Mouse (Mus musculus): ENCODE data around the gene Trp53i11. TPM values are rescaled to one million over a fixed set of nuclear protein-coding genes. Genes with fewer than 3 reads are reported as not detected.

Gene Trp53i11
- total and polyA plus RNA-seq, 3 experiments: 0.36 to 32.1 (median 0.73) TPM

GRCm38 (mm10) chr2:93193806-93194205 is 6.5 kb downstream of the Trp53i11 start:
- Histone ChIP-seq H3K4me2 (ENCODE audit: insufficient read depth, low read depth, poor library complexity, severe bottlenecking) (no peak overlapping the region), H3K4me1 (ENCODE audit: control insufficient read depth in 1 of 2, insufficient read depth in 2 of 2) (peaks cover 52 to 57% of the 10 kb centered on the region in 2 experiments), H3K27ac (ENCODE audit: insufficient read depth, low read depth) (no peak overlapping the region), H3K79me2 (replicated peaks; ENCODE audit: control insufficient read depth, extremely low read depth, insufficient read depth, poor library complexity, severe bottlenecking) (no peaks in the 10 kb centered on the region), H3K9me3 (replicated peaks; ENCODE audit: low read length) (no peaks in the 10 kb centered on the region), H3K4me3 (replicated peaks in 1 of 3; ENCODE audit: low read depth in 2 of 3, low read length in 2 of 3, poor library complexity in 1 of 3) (no peak overlapping the region), H3K36me3 (replicated peaks in 1 of 2; ENCODE audit: control insufficient read depth in 1 of 2, insufficient read depth in 1 of 2, low read length in 1 of 2) (no peaks in the 10 kb centered on the region), H3K27me3 (replicated peaks) (peaks cover 92% of the 10 kb centered on the region), H3K9ac (ENCODE audit: insufficient read depth, low read depth) (no peak overlapping the region)
- DNase-seq (ENCODE audit: extremely low read depth): no peak
- in situ Hi-C loops (cut with MboI; ENCODE audit: low pct_ligation_motif_present, low pct_unique_long_range_greater_than_20kb, low sequenced_read_pairs) (loop anchor here (5.0 kb wide), 1 partner anchor 67 kb away; no protein-coding TSS in a partner anchor), dilution Hi-C loops (cut with MboI; ENCODE audit: extremely low pct_ligation_motif_present, extremely low pct_unique_long_range_greater_than_20kb, low sequenced_read_pairs) (no loop called here)
- TF ChIP-seq E2F4 (IDR thresholded peaks at IDR 0.05; ENCODE audit: insufficient replicate concordance, low read depth, low read length): no peak
- no peak for TF ChIP-seq PAX5 (IDR thresholded peaks at IDR 0.05; ENCODE audit: low read length)
- TF ChIP-seq JUND (conservative IDR thresholded peaks at IDR 0.05; ENCODE audit: low read depth, low read length): no peak
- no peak for TF ChIP-seq CHD1 (IDR thresholded peaks at IDR 0.05; ENCODE audit: low read depth, low read length)
- TF ChIP-seq BHLHE40 (IDR thresholded peaks at IDR 0.05; ENCODE audit: low read depth, low read length): no peak
- TF ChIP-seq KAT2A (IDR thresholded peaks at IDR 0.05; ENCODE audit: insufficient replicate concordance, low read length): no peak
- TF ChIP-seq ELF1 (IDR thresholded peaks at IDR 0.05; ENCODE audit: low read depth, low read length): no peak
- TF ChIP-seq MXI1 (IDR thresholded peaks at IDR 0.05; ENCODE audit: low read depth, low read length): no peak
- no peak for TF ChIP-seq IRF4 (IDR thresholded peaks at IDR 0.05; ENCODE audit: low read depth, low read length)
- no peak for TF ChIP-seq NRF1 (IDR thresholded peaks at IDR 0.05; ENCODE audit: low read depth, low read length)
- TF ChIP-seq MAX (IDR thresholded peaks at IDR 0.05; ENCODE audit: low read length): no peak
- no peak for TF ChIP-seq POLR2AphosphoS2 (IDR thresholded peaks at IDR 0.05; ENCODE audit: low read depth, low read length)
- no peak for TF ChIP-seq EP300 (IDR thresholded peaks at IDR 0.05; ENCODE audit: low read length)
- no peak for TF ChIP-seq ETS1 (conservative IDR thresholded peaks at IDR 0.05; ENCODE audit: low read depth, low read length)
- no peak for TF ChIP-seq RCOR1 (conservative IDR thresholded peaks at IDR 0.05; ENCODE audit: low read depth, low read length)
- no peak for TF ChIP-seq ZNF384 (IDR thresholded peaks at IDR 0.05; ENCODE audit: low read depth, low read length)
- TF ChIP-seq MEF2A (IDR thresholded peaks at IDR 0.05; ENCODE audit: borderline replicate concordance, low read depth, low read length): no peak
- no peak for TF ChIP-seq GABPA (IDR thresholded peaks at IDR 0.05; ENCODE audit: insufficient replicate concordance, low read depth, low read length)
- TF ChIP-seq MAZ (IDR thresholded peaks at IDR 0.05; ENCODE audit: low read depth, low read length): no peak

DNA sequence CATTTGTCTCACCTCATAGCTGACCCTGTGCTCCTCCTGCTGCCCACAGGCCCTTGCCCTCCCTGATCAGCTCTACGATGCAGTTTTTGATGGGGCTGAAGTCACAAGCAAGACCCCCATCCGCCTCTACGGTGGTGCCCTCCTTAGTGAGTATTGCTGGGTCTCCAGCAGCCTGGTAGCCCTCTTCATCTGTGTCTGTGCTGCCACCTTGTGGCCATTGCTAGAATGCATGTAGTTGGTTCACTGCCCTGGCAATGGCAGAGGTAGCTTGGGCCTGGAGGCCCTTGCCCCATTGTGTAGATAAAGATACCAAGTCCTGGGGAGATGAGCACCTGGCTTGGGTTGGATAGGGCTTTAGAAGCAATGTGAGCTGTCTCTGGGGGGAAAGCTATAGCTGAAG is 11.5 kb downstream of the Trp53i11 start:
- dilution Hi-C loops (cut with MboI; ENCODE audit: extremely low pct_ligation_motif_present, extremely low pct_unique_long_range_greater_than_20kb, low sequenced_read_pairs): no loop called here
- H3K4me1 ChIP-seq (ENCODE audit: control insufficient read depth in 1 of 2, insufficient read depth in 2 of 2): peaks cover 21 to 38% of the 10 kb centered on the region in 2 experiments
- TF ChIP-seq IRF4 (IDR thresholded peaks at IDR 0.05; ENCODE audit: low read depth, low read length) (0 out of 2 replicates have a peak, but pooled peaks have one; percentile 4), CTCF (conservative IDR thresholded peaks at IDR 0.05 in 1 of 2, IDR thresholded peaks at IDR 0.05 in 1 of 2; ENCODE audit: low read depth in 2 of 2, low read length in 2 of 2) (peak; percentile 65 to 90), TBP (conservative IDR thresholded peaks at IDR 0.05; ENCODE audit: low read depth, low read length) (no peak), ZC3H11A (IDR thresholded peaks at IDR 0.05; ENCODE audit: low read depth, low read length) (peak; percentile 48; the same call in 1 of the 2 replicates), MEF2A (IDR thresholded peaks at IDR 0.05; ENCODE audit: borderline replicate concordance, low read depth, low read length) (no peak), RAD21 (IDR thresholded peaks at IDR 0.05; ENCODE audit: low read depth, low read length) (peak; percentile 89), SMC3 (IDR thresholded peaks at IDR 0.05; ENCODE audit: low read depth, low read length) (peak; percentile 89), PAX5 (IDR thresholded peaks at IDR 0.05; ENCODE audit: low read length) (no peak)

More for the DNA sequence above, 11.5 kb downstream of the Trp53i11 start:
- Histone ChIP-seq H3K4me2 (ENCODE audit: insufficient read depth, low read depth, poor library complexity, severe bottlenecking) (no peak overlapping the region), H3K9ac (ENCODE audit: insufficient read depth, low read depth) (no peak overlapping the region), H3K79me2 (replicated peaks; ENCODE audit: control insufficient read depth, extremely low read depth, insufficient read depth, poor library complexity, severe bottlenecking) (no peaks in the 10 kb centered on the region), H3K27me3 (replicated peaks) (peaks cover 80% of the 10 kb centered on the region), H3K27ac (ENCODE audit: insufficient read depth, low read depth) (peak overlapping the region; percentile 65; the same call in 1 of the 2 replicates), H3K36me3 (replicated peaks in 1 of 2; ENCODE audit: control insufficient read depth in 1 of 2, insufficient read depth in 1 of 2, low read length in 1 of 2) (peaks cover 0 to 4% of the 10 kb centered on the region in 2 experiments), H3K4me3 (replicated peaks in 1 of 3; ENCODE audit: low read depth in 2 of 3, low read length in 2 of 3, poor library complexity in 1 of 3) (no peak overlapping the region), H3K9me3 (replicated peaks; ENCODE audit: low read length) (no peaks in the 10 kb centered on the region)
- peak; percentile 84 for DNase-seq (ENCODE audit: extremely low read depth)
- in situ Hi-C loops (cut with MboI; ENCODE audit: low pct_ligation_motif_present, low pct_unique_long_range_greater_than_20kb, low sequenced_read_pairs): loop anchor here (5.0 kb wide), 1 partner anchor 132 kb away; no protein-coding TSS in a partner anchor

Measured in CH12.LX (cell line).